Mouse (Mus musculus): ENCODE results near the gene Fbln7.

GRCm38 (mm10) chr2:128930704-128931103 lies 67.9 kb downstream of the Fbln7 start:
- TF ChIP-seq CTCF (IDR thresholded peaks at IDR 0.05; ENCODE audit: extremely low read depth, insufficient read depth, low read length), result no peak
- no peak for TF ChIP-seq POLR2A (IDR thresholded peaks at IDR 0.05; ENCODE audit: extremely low read depth, insufficient read depth, low read length)
